Mouse (Mus musculus) MEL (cell line): ENCODE measurements around the gene Schip1.

Experiments used
- CTCF ChIP-seq, 3 experiments: IDR thresholded peaks in 2 of 3; conservative IDR thresholded peaks in 1 of 3; 2 replicates each; pipeline ENCODE4 v1.5.1; 2011 to 2012; ENCODE audit warnings: low read length in 3 of 3, low read depth in 2 of 3, mild to moderate bottlenecking in 2 of 3, improper control_type of control experiment in 1 of 3, inconsistent platforms in 1 of 3, mixed read lengths in 1 of 3, moderate library complexity in 1 of 3; ENCODE audit not compliant: control insufficient read depth in 1 of 3, insufficient read depth in 1 of 3, poor library complexity in 1 of 3, severe bottlenecking in 1 of 3
- USF2 ChIP-seq, 2 experiments: IDR thresholded peaks; 2 replicates each; pipeline ENCODE4 v1.6.1; 2011 to 2012; ENCODE audit warnings: improper control_type of control experiment in 2 of 2, low read length in 2 of 2, borderline replicate concordance in 1 of 2, inconsistent platforms in 1 of 2, low read depth in 1 of 2, mild to moderate bottlenecking in 1 of 2; ENCODE audit not compliant: insufficient read depth in 1 of 2

GRCm38 (mm10) chr3:68160760-68161159 lies 96.2 kb downstream of the Schip1 start:
- TF ChIP-seq CTCF (IDR thresholded peaks at IDR 0.05 in 2 of 3, conservative IDR thresholded peaks at IDR 0.05 in 1 of 3; ENCODE audit: control insufficient read depth in 1 of 3, insufficient read depth in 1 of 3, low read depth in 2 of 3, low read length in 3 of 3, poor library complexity in 1 of 3, severe bottlenecking in 1 of 3) (no peak), USF2 (IDR thresholded peaks at IDR 0.05; ENCODE audit: borderline replicate concordance in 1 of 2, insufficient read depth in 1 of 2, low read depth in 1 of 2, low read length in 2 of 2) (no peak)
